Mouse (Mus musculus): Measurements from ENCODE around the gene Mapk12. TPM values are rescaled to one million over a fixed set of nuclear protein-coding genes. Genes with fewer than 3 reads are reported as not detected.
A peak's percentile ranks its signal among the peaks of the same experiment; 100 is the strongest.

The Mapk12 gene
- polyA plus RNA-seq, 1 experiment from 2014 or later: 16.7 TPM

DNA sequence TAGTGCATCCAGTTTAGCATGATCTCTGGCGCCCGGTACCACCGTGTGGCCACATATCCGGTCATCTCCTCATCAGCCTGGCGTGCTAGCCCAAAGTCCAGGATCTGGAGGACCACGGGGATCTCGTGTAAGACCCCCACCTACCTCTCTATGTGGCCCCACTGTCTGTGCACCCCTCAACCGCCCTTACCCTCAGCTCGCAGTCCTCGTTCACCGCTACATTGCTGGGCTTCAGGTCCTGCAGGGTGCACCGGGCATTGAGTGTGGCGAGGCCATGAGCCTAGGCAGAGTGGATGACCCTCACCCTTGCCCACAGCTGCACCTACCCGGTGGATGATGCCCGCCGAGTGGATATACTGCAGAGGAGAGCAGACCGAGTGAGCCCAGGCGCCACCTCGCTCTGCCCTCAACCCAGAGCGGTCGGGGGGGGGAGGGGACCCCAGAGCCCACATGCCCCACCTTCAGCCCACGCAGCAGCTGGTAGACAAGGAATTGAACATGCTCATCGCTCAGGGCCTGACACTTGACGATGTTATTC lies 5.4 kb upstream of the Mapk12 start:
- Histone ChIP-seq H3K36me3 (replicated peaks) (peaks cover 37% of the 10 kb centered on the region), H3K27ac (no peak overlapping the region), H3K4me2 (peak overlapping the region; percentile 79), H3K4me3 (replicated peaks) (no peak overlapping the region), H3K9me3 (no peaks in the 10 kb centered on the region), H3K4me1 (peaks cover 43% of the 10 kb centered on the region), H3K27me3 (peaks cover 24% of the 10 kb centered on the region), H3K9ac (no peak overlapping the region)
- WGBS: 79% methylated on average over 24 of the region's 24 CpGs
- ATAC-seq (ENCODE audit: low FRiP score): no peak

DNA sequence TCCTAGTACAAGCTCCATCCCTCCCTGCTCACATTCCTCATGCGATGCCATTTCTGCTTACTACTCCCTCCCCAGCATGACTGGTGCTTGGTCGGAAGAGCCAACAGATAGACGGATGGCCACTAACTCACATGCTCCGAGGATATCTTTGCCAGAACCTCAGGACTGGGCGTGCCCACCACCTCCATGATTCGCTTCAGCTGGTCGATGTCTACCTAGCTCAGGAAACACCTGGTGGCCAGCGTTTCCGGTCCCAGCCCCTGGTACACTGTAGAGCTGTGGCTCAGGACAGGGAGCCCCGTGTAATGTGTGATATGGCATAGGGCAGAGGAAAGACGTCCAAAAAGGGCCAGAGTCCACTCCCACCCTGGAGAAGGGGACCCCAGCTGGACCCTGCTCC lies 4.5 kb upstream of the Mapk12 start:
- no peak overlapping the region for H3K9ac ChIP-seq
- WGBS: 92% methylated on average over 11 of the region's 11 CpGs
- H3K9me3 ChIP-seq: no peaks in the 10 kb centered on the region
- H3K4me2 ChIP-seq: no peak overlapping the region
- ATAC-seq (ENCODE audit: low FRiP score): no peak
- no peak overlapping the region for H3K27ac ChIP-seq
- peaks cover 37% of the 10 kb centered on the region for H3K36me3 ChIP-seq (replicated peaks)
- peaks cover 47% of the 10 kb centered on the region for H3K4me1 ChIP-seq
- H3K4me3 ChIP-seq (replicated peaks): no peak overlapping the region
- H3K27me3 ChIP-seq: peaks cover 28% of the 10 kb centered on the region

DNA sequence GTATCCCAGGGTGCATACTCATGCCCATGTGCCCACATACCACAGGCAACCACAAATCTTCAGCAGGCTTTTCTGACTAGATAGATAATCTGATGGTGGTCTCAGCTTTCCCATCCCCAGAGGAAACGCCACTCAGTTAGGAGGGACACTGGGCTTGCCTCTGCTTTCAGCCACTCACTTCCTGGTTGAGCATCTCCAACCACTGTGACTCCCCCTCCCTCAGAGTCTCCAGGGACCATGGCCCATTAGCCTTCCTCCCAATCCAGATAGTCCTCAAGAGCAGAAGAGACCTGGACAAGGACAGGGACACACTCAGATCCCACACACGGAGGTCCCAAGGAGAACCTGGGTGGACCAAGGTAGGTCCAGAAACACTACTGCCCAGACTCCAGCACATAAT lies 2.6 kb upstream of the Mapk12 start:
- Histone ChIP-seq H3K9me3 (no peaks in the 10 kb centered on the region), H3K36me3 (replicated peaks) (peaks cover 37% of the 10 kb centered on the region), H3K4me3 (replicated peaks) (no peak overlapping the region), H3K4me2 (no peak overlapping the region), H3K27ac (no peak overlapping the region), H3K4me1 (peaks cover 45% of the 10 kb centered on the region), H3K27me3 (peaks cover 32% of the 10 kb centered on the region), H3K9ac (no peak overlapping the region)
- no peak for ATAC-seq (ENCODE audit: low FRiP score)
- 89% methylated on average over 2 of the region's 2 CpGs for WGBS

DNA sequence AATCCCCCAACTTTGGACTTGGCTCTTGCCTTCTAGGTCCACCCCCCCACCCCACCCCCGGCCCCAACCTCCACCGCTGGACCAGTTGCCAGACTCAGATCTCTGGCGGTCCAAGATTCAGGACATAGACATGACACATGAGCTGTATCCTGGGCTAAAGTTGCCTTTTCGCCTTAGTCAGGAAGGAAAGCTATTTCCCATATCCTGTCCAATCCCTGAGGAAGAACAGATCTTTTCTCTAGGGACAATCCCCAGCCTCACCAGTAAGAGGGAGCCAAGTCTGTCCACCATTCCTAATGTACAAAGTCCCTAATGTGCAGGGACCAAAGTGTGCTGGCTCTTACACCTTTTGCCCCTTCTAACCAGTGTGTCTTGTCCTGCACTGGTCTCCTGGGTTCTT lies 1.4 kb upstream of the Mapk12 start:
- Histone ChIP-seq H3K27me3 (peaks cover 22% of the 10 kb centered on the region), H3K4me1 (peaks cover 42% of the 10 kb centered on the region), H3K9ac (no peak overlapping the region), H3K27ac (no peak overlapping the region), H3K9me3 (no peaks in the 10 kb centered on the region), H3K4me3 (replicated peaks) (no peak overlapping the region), H3K36me3 (replicated peaks) (peaks cover 37% of the 10 kb centered on the region), H3K4me2 (no peak overlapping the region)
- ATAC-seq (ENCODE audit: low FRiP score): no peak
- 81% methylated on average over 4 of the region's 4 CpGs for WGBS

DNA sequence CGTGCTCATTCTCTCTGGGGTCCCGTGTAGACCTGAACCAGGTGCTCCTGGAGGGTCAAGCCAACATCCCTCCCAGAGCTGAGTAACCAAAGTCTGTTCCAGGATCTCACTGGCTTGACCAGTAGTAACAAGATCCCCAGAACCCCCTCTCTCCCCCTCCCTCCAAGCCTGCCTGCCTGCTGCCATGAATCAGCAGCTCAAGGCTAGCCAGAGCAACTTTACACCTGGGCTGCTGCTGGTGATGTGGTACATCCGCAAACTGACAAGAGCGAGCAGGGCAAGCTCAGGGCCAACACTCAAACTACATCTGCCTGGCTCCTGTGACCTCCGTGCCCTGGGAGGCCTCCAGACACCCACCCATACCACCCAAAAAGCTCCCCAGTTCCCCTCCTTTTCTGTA lies 940 bp upstream of the Mapk12 start:
- Histone ChIP-seq H3K4me2 (peak overlapping the region; percentile 97; the same call in 1 of the 2 replicates), H3K27me3 (peaks cover 22% of the 10 kb centered on the region), H3K36me3 (replicated peaks) (peaks cover 37% of the 10 kb centered on the region), H3K4me1 (peaks cover 38% of the 10 kb centered on the region), H3K4me3 (replicated peaks) (no peak overlapping the region), H3K27ac (no peak overlapping the region), H3K9ac (no peak overlapping the region), H3K9me3 (no peaks in the 10 kb centered on the region)
- no peak for ATAC-seq (ENCODE audit: low FRiP score)
- 27% methylated on average over 5 of the region's 5 CpGs for WGBS

DNA sequence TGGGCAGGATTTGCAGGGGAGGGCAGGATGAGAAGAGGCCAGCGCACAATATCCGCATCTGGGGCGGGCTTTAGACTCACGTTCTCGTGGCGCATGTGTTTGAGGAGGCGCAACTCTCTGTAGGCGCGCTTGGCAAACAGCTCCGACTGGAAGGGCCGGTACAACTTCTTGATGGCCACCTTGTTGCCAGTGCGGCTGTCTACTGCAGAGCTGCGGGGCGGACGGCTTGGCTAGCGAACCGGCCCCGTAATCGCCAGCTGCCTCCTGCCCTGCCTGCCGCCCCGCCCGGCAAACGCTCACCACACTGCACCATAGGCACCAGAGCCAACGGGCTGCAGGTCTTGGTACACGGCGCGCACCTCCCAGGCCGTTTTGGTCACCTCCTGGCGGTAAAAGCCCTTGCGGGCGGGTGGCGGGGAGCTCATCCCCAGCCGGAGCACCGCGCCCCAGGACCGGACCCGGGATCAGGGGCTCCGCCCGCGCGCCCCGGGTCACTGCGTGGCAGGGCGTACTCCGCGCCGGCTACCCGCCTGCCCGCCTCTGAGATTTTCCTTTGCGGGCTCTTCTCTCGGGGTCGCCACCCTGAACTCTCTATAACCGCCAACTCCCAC lies 350 bp downstream of the Mapk12 start:
- under 1% methylated on average over 53 of the region's 53 CpGs for WGBS
- H3K27me3 ChIP-seq: peaks cover 19% of the 10 kb centered on the region
- H3K4me1 ChIP-seq: peaks cover 33% of the 10 kb centered on the region
- H3K4me3 ChIP-seq (replicated peaks): peak overlapping the region; percentile 52
- peaks cover 29% of the 10 kb centered on the region for H3K36me3 ChIP-seq (replicated peaks)
- ATAC-seq (ENCODE audit: low FRiP score): peak; percentile 61
- peak overlapping the region; percentile 97 for H3K4me2 ChIP-seq
- H3K9me3 ChIP-seq: no peaks in the 10 kb centered on the region
- peak overlapping the region; percentile 56 for H3K27ac ChIP-seq
- peak overlapping the region; percentile 77 for H3K9ac ChIP-seq

DNA sequence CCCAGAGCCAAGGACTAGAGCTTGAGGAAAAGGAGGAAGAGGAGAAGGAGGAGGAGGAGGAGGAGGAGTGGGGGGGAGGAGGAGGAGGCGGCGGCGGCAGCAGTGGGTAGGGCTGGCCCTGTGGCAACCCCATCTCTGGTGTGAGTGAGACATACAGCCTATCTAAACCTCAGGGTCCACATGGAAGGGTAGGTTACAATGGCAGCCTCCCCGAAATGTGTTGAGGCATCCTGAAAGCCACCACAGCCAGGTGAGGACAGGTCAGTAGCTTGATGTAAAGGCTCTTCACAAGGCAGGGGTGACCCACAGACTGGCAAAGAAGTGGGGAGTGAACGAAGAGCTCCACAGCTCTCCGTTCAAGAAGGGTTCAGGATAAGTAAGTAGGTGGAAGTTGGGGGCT lies 2.0 kb downstream of the Mapk12 start:
- no peak overlapping the region for H3K27ac ChIP-seq
- H3K4me1 ChIP-seq: peaks cover 33% of the 10 kb centered on the region
- WGBS: 95% methylated on average over 6 of the region's 6 CpGs
- H3K27me3 ChIP-seq: peaks cover 19% of the 10 kb centered on the region
- H3K9ac ChIP-seq: no peak overlapping the region
- no peaks in the 10 kb centered on the region for H3K9me3 ChIP-seq
- no peak for ATAC-seq (ENCODE audit: low FRiP score)
- no peak overlapping the region for H3K4me3 ChIP-seq (replicated peaks)
- H3K4me2 ChIP-seq: no peak overlapping the region
- H3K36me3 ChIP-seq (replicated peaks): peaks cover 12% of the 10 kb centered on the region

DNA sequence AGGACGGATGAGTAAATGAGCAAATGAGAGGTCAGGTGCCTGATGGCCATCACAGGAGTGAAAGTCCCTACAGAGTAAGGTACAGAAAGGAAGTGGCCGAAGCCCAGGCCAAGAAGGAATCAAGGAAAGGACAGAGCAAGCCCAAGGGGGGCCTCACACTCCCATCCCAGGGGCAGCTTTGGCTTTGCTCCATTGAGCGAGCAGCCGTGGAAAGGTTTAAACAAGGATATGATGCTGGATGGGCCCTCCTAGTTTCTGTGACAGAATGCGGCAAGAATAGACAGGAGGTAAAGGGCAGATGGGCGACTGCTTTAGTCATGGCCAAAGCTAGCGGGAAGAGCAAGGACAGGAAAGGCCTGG lies 2.5 kb downstream of the Mapk12 start:
- H3K27ac ChIP-seq: no peak overlapping the region
- peaks cover 33% of the 10 kb centered on the region for H3K4me1 ChIP-seq
- peaks cover 7% of the 10 kb centered on the region for H3K36me3 ChIP-seq (replicated peaks)
- H3K9ac ChIP-seq: no peak overlapping the region
- WGBS: 90% methylated on average over 7 of the region's 7 CpGs
- H3K27me3 ChIP-seq: peaks cover 19% of the 10 kb centered on the region
- H3K4me2 ChIP-seq: no peak overlapping the region
- no peak overlapping the region for H3K4me3 ChIP-seq (replicated peaks)
- no peaks in the 10 kb centered on the region for H3K9me3 ChIP-seq
- no peak for ATAC-seq (ENCODE audit: low FRiP score)

DNA sequence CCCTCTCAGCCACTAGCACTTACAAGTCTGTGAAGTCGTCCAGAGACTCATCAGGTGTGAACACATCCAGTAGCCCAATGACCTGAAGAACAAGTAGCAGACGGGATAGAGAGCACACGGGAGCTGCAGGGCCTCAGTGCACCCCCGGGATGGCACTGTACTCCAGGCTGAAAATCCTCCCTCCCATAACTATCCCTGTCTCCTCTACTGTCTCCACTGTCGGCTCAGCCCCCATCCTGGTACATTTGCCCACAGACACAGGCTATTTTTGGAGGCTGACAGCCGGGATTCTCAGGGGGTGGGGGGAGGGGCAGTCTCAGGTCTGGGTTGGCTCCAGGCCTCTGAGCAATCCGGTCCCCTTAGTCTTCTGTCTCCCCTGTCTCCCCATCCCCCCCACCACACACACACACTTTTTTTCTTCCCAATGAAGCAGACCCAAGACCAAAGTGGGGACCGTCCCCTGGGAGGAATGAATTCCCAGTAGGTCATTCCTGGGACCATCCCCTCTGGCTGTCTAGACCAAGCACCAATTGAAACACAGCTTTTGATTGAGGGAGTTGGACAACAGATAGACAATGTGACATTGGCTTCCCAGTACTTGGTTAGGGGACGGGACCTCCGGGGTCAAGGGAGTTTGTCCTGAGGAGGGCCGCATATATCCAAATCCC lies 3.0 kb downstream of the Mapk12 start:
- Histone ChIP-seq H3K4me1 (peaks cover 33% of the 10 kb centered on the region), H3K4me2 (no peak overlapping the region), H3K9me3 (no peaks in the 10 kb centered on the region), H3K36me3 (replicated peaks) (peaks cover 2% of the 10 kb centered on the region), H3K27ac (no peak overlapping the region), H3K9ac (no peak overlapping the region), H3K27me3 (peaks cover 19% of the 10 kb centered on the region), H3K4me3 (replicated peaks) (no peak overlapping the region)
- 75% methylated on average over 11 of the region's 11 CpGs for WGBS
- no peak for ATAC-seq (ENCODE audit: low FRiP score)

DNA sequence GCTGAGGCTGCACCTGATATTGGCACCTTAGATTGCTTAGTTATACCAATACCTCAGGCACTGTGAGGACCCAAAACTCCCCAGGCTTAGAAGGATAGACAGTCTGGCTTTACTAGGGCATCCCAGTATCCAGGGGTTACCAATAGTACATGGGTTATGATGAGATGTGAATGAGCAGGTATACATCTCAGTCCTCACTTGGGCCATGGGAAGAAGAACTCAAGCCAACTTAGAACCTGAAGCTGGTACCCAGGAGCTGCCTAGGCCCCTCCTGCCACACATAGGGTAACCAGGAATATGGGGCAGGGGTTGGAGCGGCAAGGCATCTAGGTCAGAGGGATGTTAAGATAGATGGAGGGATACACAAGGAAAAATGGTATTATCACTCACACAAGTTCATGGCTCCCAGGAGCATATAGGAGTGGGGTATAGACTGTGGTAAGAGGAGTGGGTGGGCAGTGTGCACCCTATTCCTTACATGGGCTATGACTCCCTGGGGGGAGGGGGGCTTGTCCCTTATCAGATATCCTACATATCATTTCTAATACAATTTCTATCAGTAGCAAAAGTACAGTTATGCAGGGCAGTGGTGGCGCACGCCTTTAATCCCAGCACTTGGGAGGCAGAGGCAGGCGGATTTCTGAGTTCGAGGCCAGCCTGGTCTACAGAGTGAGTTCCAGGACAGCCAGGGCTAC lies 3.9 kb downstream of the Mapk12 start:
- no peak overlapping the region for H3K27ac ChIP-seq
- WGBS: 96% methylated on average over 5 of the region's 5 CpGs
- H3K4me3 ChIP-seq (replicated peaks): no peak overlapping the region
- no peak for ATAC-seq (ENCODE audit: low FRiP score)
- H3K27me3 ChIP-seq: peaks cover 16% of the 10 kb centered on the region
- H3K9ac ChIP-seq: no peak overlapping the region
- H3K4me2 ChIP-seq: no peak overlapping the region
- peaks cover 33% of the 10 kb centered on the region for H3K4me1 ChIP-seq
- no peaks in the 10 kb centered on the region for H3K9me3 ChIP-seq
- peaks cover 2% of the 10 kb centered on the region; the same call in 1 of the 2 replicates for H3K36me3 ChIP-seq (replicated peaks)

DNA sequence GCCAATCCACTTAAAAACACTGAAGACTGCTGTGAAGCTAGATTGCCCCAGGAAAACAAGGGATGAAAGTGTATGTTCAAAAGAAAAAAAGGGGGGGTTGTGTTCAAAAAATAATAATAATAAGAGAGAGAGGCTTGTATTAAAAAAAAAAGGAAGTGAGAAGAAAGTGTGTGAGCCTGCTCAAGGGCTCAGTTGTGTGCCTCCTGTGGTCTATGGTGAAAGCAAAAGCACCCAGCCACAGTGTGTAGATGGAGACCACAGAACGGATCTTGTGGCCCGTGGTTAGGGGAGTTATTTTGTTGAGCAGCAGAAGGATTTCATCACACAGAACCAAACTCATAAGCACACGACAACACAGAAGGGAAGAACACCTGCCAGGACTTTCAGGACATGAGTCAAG lies 9.2 kb downstream of the Mapk12 start:
- peaks cover 15% of the 10 kb centered on the region for H3K4me1 ChIP-seq
- no peak overlapping the region for H3K27ac ChIP-seq
- WGBS: 89% methylated on average over 3 of the region's 3 CpGs
- ATAC-seq (ENCODE audit: low FRiP score): no peak
- no peaks in the 10 kb centered on the region for H3K27me3 ChIP-seq
- no peak overlapping the region for H3K4me3 ChIP-seq (replicated peaks)
- peaks cover 12% of the 10 kb centered on the region; the same call in 1 of the 2 replicates for H3K36me3 ChIP-seq (replicated peaks)
- H3K4me2 ChIP-seq: no peak overlapping the region
- no peak overlapping the region for H3K9ac ChIP-seq
- H3K9me3 ChIP-seq: no peaks in the 10 kb centered on the region

DNA sequence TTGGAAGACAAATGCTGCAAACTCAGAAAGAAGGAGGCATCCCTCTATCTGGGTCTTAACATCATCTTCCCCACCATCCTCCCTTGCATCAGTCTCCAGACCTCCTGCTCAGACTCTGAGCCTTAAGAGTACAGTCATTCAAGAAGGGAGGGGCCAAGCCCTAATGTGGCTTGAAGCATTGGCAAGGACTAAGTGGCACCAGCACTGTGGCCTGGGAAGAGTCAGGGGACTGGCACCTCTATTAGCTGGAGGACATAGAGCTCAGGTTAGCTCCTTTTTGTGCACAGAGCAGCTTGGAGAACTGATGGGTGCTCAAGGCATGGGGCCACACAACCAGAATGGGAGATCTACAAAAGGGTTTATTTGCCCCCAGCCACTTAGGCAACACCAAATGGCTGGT lies 10.3 kb downstream of the Mapk12 start:
- H3K4me3 ChIP-seq (replicated peaks): no peak overlapping the region
- no peak overlapping the region for H3K4me2 ChIP-seq
- peaks cover 15% of the 10 kb centered on the region for H3K4me1 ChIP-seq
- H3K27ac ChIP-seq: no peak overlapping the region
- no peaks in the 10 kb centered on the region for H3K27me3 ChIP-seq
- ATAC-seq (ENCODE audit: low FRiP score): no peak
- H3K36me3 ChIP-seq (replicated peaks): peaks cover 15% of the 10 kb centered on the region; the same call in 1 of the 2 replicates
- no peaks in the 10 kb centered on the region for H3K9me3 ChIP-seq
- no peak overlapping the region for H3K9ac ChIP-seq

Data from forebrain, embryonic 12.5 days (tissue).